Mouse (Mus musculus) hindbrain, embryonic 15.5 days (tissue): ENCODE data around the gene Bloc1s4. TPM values are rescaled to one million over a fixed set of nuclear protein-coding genes. Genes with fewer than 3 reads are reported as not detected.
A peak's percentile ranks its signal among the peaks of the same experiment; 100 is the strongest.

Experiments used
- ATAC-seq: fragments of 200-750 bp; cut with Nextera tagmentation; 2 replicates; pipeline ENCODE4 v1.8.0; 2017; ENCODE audit warnings: low read depth, moderate number of reproducible peaks, moderate TSS enrichment; ENCODE audit not compliant: low FRiP score
- H3K27ac ChIP-seq: fragments of 300-500 bp; sonication (generic); replicated peaks from 2 replicates; pipeline ENCODE4 v1.5.1; 2015; ENCODE audit warnings: mild to moderate bottlenecking, inconsistent platforms
- H3K27me3 ChIP-seq: fragments of 300-500 bp; sonication (generic); 2 replicates; pipeline ENCODE4 v1.6.1; 2015; ENCODE audit warnings: control low read depth, inconsistent platforms
- H3K36me3 ChIP-seq: fragments of 300-500 bp; sonication (generic); 2 replicates; pipeline ENCODE4 v1.6.1; 2015; ENCODE audit warnings: control low read depth, inconsistent platforms
- H3K4me1 ChIP-seq: fragments of 300-500 bp; sonication (generic); replicated peaks from 2 replicates; pipeline ENCODE4 v1.6.1; 2015; ENCODE audit warnings: control low read depth, inconsistent platforms
- H3K4me2 ChIP-seq: fragments of 300-500 bp; sonication (generic); 2 replicates; pipeline ENCODE4 v1.6.1; 2015; ENCODE audit warnings: moderate library complexity, mild to moderate bottlenecking, inconsistent platforms
- H3K4me3 ChIP-seq: fragments of 300-500 bp; sonication (generic); 2 replicates; pipeline ENCODE4 v1.5.1; 2015; ENCODE audit warnings: mild to moderate bottlenecking, inconsistent platforms
- H3K9ac ChIP-seq: fragments of 300-500 bp; sonication (generic); 2 replicates; pipeline ENCODE4 v1.6.1; 2015; ENCODE audit warnings: inconsistent platforms
- H3K9me3 ChIP-seq: fragments of 300-500 bp; sonication (generic); 2 replicates; pipeline ENCODE4 v1.6.1; 2016; ENCODE audit warnings: control low read depth, inconsistent platforms
- WGBS: fragments of 180-500 bp; shearing (Covaris S2); methylation state at CpG from one replicate; pipeline ENCODE4 v1.1.7; 2015; 5-methylcytosine and 5-hydroxymethylcytosine counted together
- polyA plus RNA-seq: library from polyadenylated mRNA; unstranded; fragments of >200 nt; fragmentation: Nextera tagmentation; extraction: Ambion mirVana; gene quantifications from 2 replicates; pipeline ENCODE4 v1.2.1, GENCODE M21; 2015

Gene Bloc1s4
- polyA plus RNA-seq, 1 experiment from 2014 or later, result 28.0 TPM

- Histone ChIP-seq H3K27me3 (no peaks in the 10 kb centered on the region; the same call in 1 of the 2 replicates), H3K27ac (no peak overlapping the region), H3K4me3 (0 out of 2 replicates have a peak overlapping the region, but pooled peaks have one; percentile 15), H3K4me1 (peaks cover 9% of the 10 kb centered on the region), H3K4me2 (peak overlapping the region; percentile 47), H3K36me3 (no peaks in the 10 kb centered on the region), H3K9me3 (no peaks in the 10 kb centered on the region), H3K9ac (peak overlapping the region; percentile 21)
- WGBS, result 9% methylated on average over 31 of the region's 31 CpGs
- peak; percentile 75; the same call in 1 of the 2 replicates for ATAC-seq
Measured at GRCm38 (mm10) chr5:36712553-36713534, 35.6 kb downstream of the Bloc1s4 start.

GRCm38 (mm10) chr5:36711863-36712262 is 36.6 kb downstream of the Bloc1s4 start:
- Histone ChIP-seq H3K27me3 (no peaks in the 10 kb centered on the region; the same call in 1 of the 2 replicates), H3K4me1 (peaks cover 9% of the 10 kb centered on the region), H3K9ac (no peak overlapping the region), H3K36me3 (no peaks in the 10 kb centered on the region), H3K4me2 (no peak overlapping the region), H3K9me3 (no peaks in the 10 kb centered on the region), H3K27ac (no peak overlapping the region), H3K4me3 (no peak overlapping the region)
- 56% methylated on average over 5 of the region's 5 CpGs for WGBS
- ATAC-seq, result no peak

GRCm38 (mm10) chr5:36705792-36706191 is 42.7 kb downstream of the Bloc1s4 start:
- Histone ChIP-seq H3K4me2 (no peak overlapping the region), H3K27ac (no peak overlapping the region), H3K27me3 (no peaks in the 10 kb centered on the region; the same call in 1 of the 2 replicates), H3K4me1 (no peaks in the 10 kb centered on the region), H3K9me3 (no peaks in the 10 kb centered on the region), H3K36me3 (no peaks in the 10 kb centered on the region), H3K4me3 (no peak overlapping the region), H3K9ac (no peak overlapping the region)
- WGBS, result 81% methylated on average over 5 of the region's 5 CpGs
- no peak for ATAC-seq

GRCm38 (mm10) chr5:36705390-36705789 is 43.1 kb downstream of the Bloc1s4 start:
- Histone ChIP-seq H3K36me3 (no peaks in the 10 kb centered on the region), H3K9me3 (no peaks in the 10 kb centered on the region), H3K27ac (no peak overlapping the region), H3K4me2 (no peak overlapping the region), H3K4me1 (no peaks in the 10 kb centered on the region), H3K4me3 (no peak overlapping the region), H3K9ac (no peak overlapping the region), H3K27me3 (no peaks in the 10 kb centered on the region; the same call in 1 of the 2 replicates)
- ATAC-seq, result no peak; the same call in 1 of the 2 replicates
- WGBS, result 79% methylated on average over 5 of the region's 5 CpGs

- 79% methylated on average over 6 of the region's 6 CpGs for WGBS
- no peak overlapping the region for H3K4me2 ChIP-seq
- no peaks in the 10 kb centered on the region for H3K4me1 ChIP-seq
- no peaks in the 10 kb centered on the region for H3K36me3 ChIP-seq
- no peaks in the 10 kb centered on the region; the same call in 1 of the 2 replicates for H3K27me3 ChIP-seq
- no peak for ATAC-seq
- no peak overlapping the region for H3K27ac ChIP-seq
- H3K4me3 ChIP-seq, result no peak overlapping the region
- H3K9ac ChIP-seq, result no peak overlapping the region
- H3K9me3 ChIP-seq, result no peaks in the 10 kb centered on the region
Measured at GRCm38 (mm10) chr5:36704684-36705083, 43.8 kb downstream of the Bloc1s4 start.

GRCm38 (mm10) chr5:36700939-36701620 is 47.4 kb downstream of the Bloc1s4 start:
- Histone ChIP-seq H3K9ac (no peak overlapping the region), H3K27ac (no peak overlapping the region)

GRCm38 (mm10) chr5:36698689-36699088 is 49.8 kb downstream of the Bloc1s4 start:
- H3K4me2 ChIP-seq, result no peak overlapping the region
- H3K4me1 ChIP-seq, result peaks cover 18% of the 10 kb centered on the region
- H3K27me3 ChIP-seq, result no peaks in the 10 kb centered on the region
- H3K9me3 ChIP-seq, result no peaks in the 10 kb centered on the region
- H3K36me3 ChIP-seq, result no peaks in the 10 kb centered on the region
- no peak overlapping the region for H3K4me3 ChIP-seq
- no peak overlapping the region for H3K9ac ChIP-seq
- ATAC-seq, result no peak
- 83% methylated on average over 5 of the region's 5 CpGs for WGBS
- no peak overlapping the region for H3K27ac ChIP-seq

More at GRCm38 (mm10) chr5:36700939-36701620, 47.4 kb downstream of the Bloc1s4 start:
- H3K4me2 ChIP-seq, result no peak overlapping the region
- no peaks in the 10 kb centered on the region for H3K27me3 ChIP-seq
- H3K36me3 ChIP-seq, result no peaks in the 10 kb centered on the region
- no peak for ATAC-seq
- 83% methylated on average over 6 of the region's 6 CpGs for WGBS
- no peak overlapping the region for H3K4me3 ChIP-seq
- peaks cover 7% of the 10 kb centered on the region; the same call in 1 of the 2 replicates for H3K4me1 ChIP-seq
- no peaks in the 10 kb centered on the region for H3K9me3 ChIP-seq

- no peak overlapping the region for H3K9ac ChIP-seq
- H3K4me1 ChIP-seq, result peaks cover 24% of the 10 kb centered on the region
- no peaks in the 10 kb centered on the region for H3K9me3 ChIP-seq
- H3K27me3 ChIP-seq, result no peaks in the 10 kb centered on the region
- H3K4me3 ChIP-seq, result no peak overlapping the region
- no peak overlapping the region for H3K4me2 ChIP-seq
- H3K27ac ChIP-seq, result no peak overlapping the region
- no peak for ATAC-seq
- WGBS, result 80% methylated on average over 7 of the region's 7 CpGs
- no peaks in the 10 kb centered on the region for H3K36me3 ChIP-seq
Measured at GRCm38 (mm10) chr5:36698067-36698670, 50.3 kb downstream of the Bloc1s4 start.

Other genes with a start within 250 kb of the Bloc1s4 start
- gene Tbc1d14, start 155.4 kb downstream of the Bloc1s4 start, polyA plus RNA-seq, result 63.1 and 67.5 TPM in 2 replicates
- 33.3 and 33.6 TPM in 2 replicates for gene D5Ertd579e, start 52.6 kb downstream of the Bloc1s4 start, polyA plus RNA-seq
- gene Mrfap1, start 48.1 kb upstream of the Bloc1s4 start, polyA plus RNA-seq, result 317 and 323 TPM in 2 replicates
- gene Man2b2, start 82.0 kb upstream of the Bloc1s4 start, polyA plus RNA-seq, result 12.8 and 13.4 TPM in 2 replicates
- gene Ppp2r2c, start 119.9 kb upstream of the Bloc1s4 start, polyA plus RNA-seq, result 63.0 and 72.5 TPM in 2 replicates
- gene Wfs1, start 240.6 kb upstream of the Bloc1s4 start, polyA plus RNA-seq, result 8.8 TPM in 2 replicates